Mouse (Mus musculus) heart, postnatal 14 days (tissue): Measurements from ENCODE around the gene Ctnna3. TPM values are rescaled to one million over a fixed set of nuclear protein-coding genes. Genes with fewer than 3 reads are reported as not detected.

Source experiments
- total RNA-seq, 2 experiments: library from RNA; stranded (reverse); gene quantifications; 2 replicates each; pipeline ENCODE4 v1.2.3; 2021

Gene Ctnna3
- total RNA-seq, 2 experiments from 2014 or later, result 65.4 to 65.5 TPM

Other genes with a start within 250 kb of the Ctnna3 start
- 10 to 100 TPM; 82.5 to 90.9 TPM for gene Mypn, start 226.1 kb upstream of the Ctnna3 start, total RNA-seq
- gene Herc4, start 186.3 kb upstream of the Ctnna3 start, total RNA-seq, result 10 to 100 TPM; 36.9 to 38.8 TPM
- 10 to 100 TPM; 12.9 to 13.9 TPM for gene Sirt1, start 48.4 kb upstream of the Ctnna3 start, total RNA-seq
- 1 to 10 TPM; 7.6 to 8.1 TPM for gene Dnajc12, start 47.7 kb upstream of the Ctnna3 start, total RNA-seq
- not detected for gene Gm7075, start 8.3 kb upstream of the Ctnna3 start, total RNA-seq